Mouse (Mus musculus) c-Kit-positive CD71-positive TER-119-negative erythroid progenitor cells, embryonic 14.5 days (primary cell): Measurements from ENCODE around the gene Tmem59.

Source experiments
- DNase-seq: peaks from one replicate; pipeline ENCODE4 v3.0.0-alpha.2; 2013; ENCODE audit warnings: low read depth

The Tmem59 gene

DNA sequence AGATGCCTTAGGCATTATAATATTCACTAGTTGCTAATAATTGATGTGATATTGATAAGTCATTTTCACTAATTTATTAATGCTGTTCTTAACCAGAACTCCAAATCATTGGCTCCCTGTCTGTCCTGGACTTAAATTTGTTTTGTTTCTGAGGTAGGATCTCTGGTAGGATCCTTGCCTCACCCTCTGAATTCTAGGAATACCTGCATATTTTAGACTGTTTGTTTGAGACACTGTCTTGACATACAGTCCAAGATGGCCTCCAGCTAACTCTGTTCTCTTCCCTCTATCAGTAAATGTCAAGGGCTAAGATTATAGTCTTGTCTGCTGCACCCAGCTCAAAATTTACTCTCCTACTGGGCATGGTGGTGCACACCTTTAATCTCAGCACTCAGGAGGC is 2.5 kb downstream of the Tmem59 start:
- no peak for DNase-seq

GRCm38 (mm10) chr4:107181866-107182265 is 3.7 kb downstream of the Tmem59 start:
- peak; percentile 43 for DNase-seq

GRCm38 (mm10) chr4:107182796-107183195 is 4.6 kb downstream of the Tmem59 start:
- DNase-seq: peak; percentile 38

DNA sequence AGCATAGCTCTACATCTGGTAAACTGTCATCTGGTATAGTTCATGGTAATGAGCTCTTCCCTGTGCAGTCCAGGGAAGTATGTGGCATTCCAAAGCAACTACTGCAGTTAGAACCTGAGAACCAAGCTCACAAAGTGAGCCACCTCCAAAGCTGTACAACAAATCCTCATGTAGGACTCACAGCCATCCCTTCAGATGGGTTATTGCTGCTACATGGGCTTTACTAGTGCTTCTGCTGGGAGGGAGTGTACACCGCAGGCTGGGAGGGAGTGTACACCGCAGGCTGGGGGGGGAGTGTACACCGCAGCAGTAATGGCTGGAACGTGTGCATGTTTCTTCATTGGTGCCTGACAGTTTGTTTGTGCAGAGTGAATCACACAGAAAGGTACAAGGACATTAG is 5.0 kb downstream of the Tmem59 start:
- DNase-seq: no peak

GRCm38 (mm10) chr4:107185703-107186102 is 7.5 kb downstream of the Tmem59 start:
- no peak for DNase-seq

DNA sequence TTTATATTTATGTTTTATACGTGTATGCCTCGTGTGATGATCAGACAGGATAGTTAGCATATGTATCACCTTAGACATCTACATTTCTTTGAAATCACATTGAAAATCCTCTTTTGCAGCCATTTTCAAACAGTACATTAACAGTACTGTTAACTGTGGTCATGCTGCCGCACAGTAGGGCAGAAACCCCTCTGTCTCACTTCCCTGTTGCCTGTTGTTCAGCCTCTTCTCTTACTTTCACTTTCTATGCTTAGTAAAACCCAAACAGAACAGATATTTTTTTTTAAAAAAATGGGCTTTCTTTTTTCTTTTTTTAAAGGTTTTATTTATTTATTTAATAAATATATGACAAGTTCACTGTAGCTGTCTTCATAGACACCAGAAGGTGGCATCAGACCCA is 15.6 kb downstream of the Tmem59 start:
- no peak for DNase-seq

- no peak for DNase-seq
Measured at GRCm38 (mm10) chr4:107196454-107196853, 18.3 kb downstream of the Tmem59 start.

- no peak for DNase-seq
Measured at GRCm38 (mm10) chr4:107198072-107198471, 19.9 kb downstream of the Tmem59 start.

DNA sequence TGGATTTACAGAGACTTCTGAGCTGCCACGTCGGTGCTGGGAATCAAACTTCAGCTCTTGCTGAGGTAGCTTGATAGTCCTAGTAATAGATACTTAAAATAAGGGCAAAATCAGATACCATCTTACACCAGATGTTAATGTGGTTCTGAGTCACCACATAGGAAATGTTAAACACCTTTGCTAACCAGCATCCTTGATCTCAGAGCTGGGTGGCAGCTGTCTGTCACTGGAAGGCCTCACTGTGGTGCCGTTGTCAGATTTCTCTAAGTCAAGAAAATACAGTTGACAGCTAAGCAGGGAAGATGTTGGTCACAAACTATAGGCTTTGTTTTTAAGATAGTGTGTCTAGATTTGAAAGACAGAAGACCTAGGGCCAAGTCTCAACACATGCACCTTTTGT is 23.6 kb downstream of the Tmem59 start:
- DNase-seq: no peak

GRCm38 (mm10) chr4:107203001-107203400 is 24.8 kb downstream of the Tmem59 start:
- DNase-seq: no peak

DNA sequence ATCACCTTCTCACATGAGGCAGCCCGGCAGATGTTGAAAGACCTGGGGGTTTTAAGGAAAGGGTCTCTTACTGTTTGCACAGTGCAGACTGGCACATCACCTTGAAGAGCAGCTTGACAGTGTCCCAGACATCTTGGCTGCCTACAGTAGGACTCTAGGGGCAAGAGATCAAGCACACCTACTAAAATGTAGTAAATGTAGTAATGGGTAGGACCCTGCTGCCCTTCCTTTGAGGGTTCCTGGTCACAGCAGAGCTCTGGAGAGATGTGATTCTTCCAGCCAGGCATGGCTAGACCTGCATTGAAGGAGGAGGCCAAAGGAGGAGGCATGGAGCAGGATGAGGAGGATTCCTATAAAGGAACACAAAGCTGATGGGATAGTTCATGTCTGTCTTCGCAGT is 28.8 kb downstream of the Tmem59 start:
- no peak for DNase-seq

- no peak for DNase-seq
Measured at GRCm38 (mm10) chr4:107208880-107209279, 30.7 kb downstream of the Tmem59 start, which contains the start of gene Ldlrad1. Ldlrad1 (plus strand) TSS chr4:107209180.

DNA sequence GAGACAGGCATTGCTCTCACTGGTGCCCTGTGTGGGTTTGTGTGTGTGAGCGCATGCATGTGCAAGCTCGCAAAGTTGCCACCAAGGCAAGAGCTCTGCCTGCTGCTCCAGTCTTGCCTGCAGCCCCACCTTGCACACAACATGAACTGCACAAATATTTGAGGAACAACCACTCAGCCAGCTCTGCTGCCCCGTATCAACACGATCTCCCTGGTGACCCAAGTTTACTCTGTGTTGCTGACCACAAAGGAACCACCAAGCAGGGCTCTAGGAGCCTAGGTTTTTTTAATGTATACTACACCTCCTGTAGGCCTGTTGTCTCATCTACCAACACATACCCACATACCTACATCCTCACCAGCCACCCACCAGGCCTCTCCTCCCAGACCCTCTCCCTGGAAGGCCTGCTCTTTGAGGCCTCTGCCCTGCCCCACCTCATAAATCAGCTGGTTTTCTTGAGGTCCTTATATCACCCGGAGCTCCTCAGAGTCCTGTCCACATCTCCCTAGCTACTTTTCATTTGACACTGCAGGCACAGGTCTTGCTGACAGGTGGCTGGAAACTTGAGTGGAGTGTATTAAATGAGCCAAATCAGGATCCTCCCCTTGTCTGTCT is 32.4 kb downstream of the Tmem59 start:
- DNase-seq: no peak

GRCm38 (mm10) chr4:107211465-107211864 is 33.3 kb downstream of the Tmem59 start:
- DNase-seq: no peak

- DNase-seq: no peak
Measured at GRCm38 (mm10) chr4:107211936-107212335, 33.7 kb downstream of the Tmem59 start.

- no peak for DNase-seq
Measured at GRCm38 (mm10) chr4:107213279-107214011, 35.2 kb downstream of the Tmem59 start.

GRCm38 (mm10) chr4:107217574-107217973 is 39.4 kb downstream of the Tmem59 start:
- DNase-seq: peak; percentile 77

- no peak for DNase-seq
Measured at GRCm38 (mm10) chr4:107221524-107221923, 43.3 kb downstream of the Tmem59 start.

DNA sequence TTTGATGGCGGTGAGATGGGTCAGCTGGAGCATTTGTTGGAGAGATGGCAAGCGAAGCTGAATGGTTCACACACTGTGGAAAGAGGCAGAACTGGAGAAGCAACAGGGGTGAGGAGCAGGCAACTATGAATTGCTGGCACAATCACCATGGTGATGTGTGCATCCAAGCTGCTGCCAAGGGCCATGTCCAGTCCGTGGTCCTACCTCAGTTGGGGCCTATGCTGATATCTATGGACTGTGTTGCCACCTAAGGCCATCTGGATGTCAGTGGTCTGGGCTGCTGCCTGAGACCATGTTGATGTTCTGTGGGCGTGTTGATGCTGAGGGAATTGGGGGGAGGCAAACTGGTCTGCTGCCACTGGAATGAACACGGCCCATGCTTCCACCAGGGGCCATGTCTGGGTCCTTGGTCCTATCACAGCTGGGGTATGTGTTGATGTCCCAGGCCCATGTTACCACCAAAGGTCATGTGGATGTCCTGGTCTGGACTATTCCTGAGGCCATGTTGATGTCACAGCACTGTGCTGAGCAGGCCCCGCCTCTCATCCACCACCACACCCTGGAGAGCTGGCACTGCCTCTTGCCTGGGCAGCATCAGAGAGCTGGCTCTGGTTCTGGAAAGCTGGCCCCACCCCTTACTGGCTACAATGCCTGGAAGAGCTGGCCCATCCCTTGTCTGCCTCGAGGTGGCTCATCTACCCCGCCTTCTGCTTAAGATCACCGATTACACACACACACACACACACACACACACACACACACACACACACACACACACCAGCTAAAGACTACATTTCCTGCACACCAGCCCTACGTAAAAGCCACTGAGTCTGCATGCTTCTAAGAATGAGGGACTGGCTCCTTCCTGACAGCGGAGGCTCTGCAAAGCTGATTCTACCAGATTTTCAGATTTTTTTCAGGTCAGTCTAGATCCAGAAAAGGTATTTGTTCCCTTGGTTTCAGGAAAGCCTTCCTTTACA is 45.3 kb downstream of the Tmem59 start:
- no peak for DNase-seq

DNA sequence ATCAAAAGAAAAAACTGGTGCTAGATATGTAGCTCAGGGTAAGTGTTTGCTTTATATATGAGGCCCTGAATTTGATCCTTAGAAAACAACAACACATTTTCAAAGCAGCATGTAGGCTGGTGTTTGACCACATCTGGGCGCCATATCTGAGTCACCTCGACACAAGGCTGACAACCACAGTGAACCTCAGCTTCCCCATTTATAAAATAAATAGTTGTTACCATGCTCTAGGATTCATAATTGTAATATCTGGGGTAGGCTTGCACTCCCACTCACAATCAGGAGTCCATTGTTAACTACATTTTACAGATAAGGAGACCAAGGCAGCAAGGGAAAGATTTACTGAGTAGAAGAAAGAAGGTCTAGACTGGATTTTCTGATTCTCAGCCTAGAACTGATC is 48.1 kb downstream of the Tmem59 start:
- no peak for DNase-seq

GRCm38 (mm10) chr4:107232219-107232618 is 54.0 kb downstream of the Tmem59 start:
- DNase-seq: no peak

GRCm38 (mm10) chr4:107238253-107238652 is 60.1 kb downstream of the Tmem59 start:
- no peak for DNase-seq

GRCm38 (mm10) chr4:107240196-107240595 is 62.0 kb downstream of the Tmem59 start:
- no peak for DNase-seq
